Mouse (Mus musculus): ENCODE results near the gene Slc25a25.

- TF ChIP-seq CTCF (conservative IDR thresholded peaks at IDR 0.05; ENCODE audit: low read length) (no peak), NANOG (IDR thresholded peaks at IDR 0.05; ENCODE audit: borderline replicate concordance, low read length) (no peak), POU5F1 (IDR thresholded peaks at IDR 0.05; ENCODE audit: borderline replicate concordance, low read length) (no peak)
Measured at GRCm38 (mm10) chr2:32440164-32440563, 11.1 kb downstream of the Slc25a25 start.

All from E14TG2a.4 (cell line).